Mouse (Mus musculus) testis, postnatal 10 days (tissue): ENCODE measurements around the gene Doxl2.

ENCODE experiments used
- DNase-seq: peaks from one replicate; pipeline ENCODE4 v3.0.0; 2021; ENCODE audit warnings: low spot score

Gene Doxl2

DNA sequence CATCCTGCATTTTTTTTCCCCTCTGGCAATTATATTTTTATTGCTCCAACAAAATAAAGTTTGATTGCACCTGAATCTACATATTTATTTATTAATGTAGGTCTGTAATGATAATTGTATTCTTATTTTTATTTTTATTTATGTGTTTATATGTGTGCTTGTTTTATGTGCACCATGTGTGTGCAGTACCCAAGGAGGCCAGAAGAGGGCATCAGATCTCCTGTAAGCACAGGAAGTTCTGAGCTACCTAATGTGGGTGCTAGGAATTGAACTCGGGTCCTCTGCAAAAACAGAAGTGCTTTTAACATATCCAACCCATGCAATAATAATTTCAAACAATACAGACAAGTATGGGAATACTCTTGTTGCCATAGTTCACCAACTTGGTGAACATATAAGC is 34.9 kb downstream of the Doxl2 start:
- DNase-seq: no peak

GRCm38 (mm10) chr6:49011191-49011590 is 36.4 kb downstream of the Doxl2 start:
- DNase-seq: no peak

- no peak for DNase-seq
Observed at GRCm38 (mm10) chr6:49013023-49013422, 38.3 kb downstream of the Doxl2 start.

GRCm38 (mm10) chr6:49013458-49013857 is 38.7 kb downstream of the Doxl2 start:
- no peak for DNase-seq

GRCm38 (mm10) chr6:49017150-49017549 is 42.4 kb downstream of the Doxl2 start:
- DNase-seq: no peak

GRCm38 (mm10) chr6:49019341-49019740 is 44.6 kb downstream of the Doxl2 start:
- no peak for DNase-seq

DNA sequence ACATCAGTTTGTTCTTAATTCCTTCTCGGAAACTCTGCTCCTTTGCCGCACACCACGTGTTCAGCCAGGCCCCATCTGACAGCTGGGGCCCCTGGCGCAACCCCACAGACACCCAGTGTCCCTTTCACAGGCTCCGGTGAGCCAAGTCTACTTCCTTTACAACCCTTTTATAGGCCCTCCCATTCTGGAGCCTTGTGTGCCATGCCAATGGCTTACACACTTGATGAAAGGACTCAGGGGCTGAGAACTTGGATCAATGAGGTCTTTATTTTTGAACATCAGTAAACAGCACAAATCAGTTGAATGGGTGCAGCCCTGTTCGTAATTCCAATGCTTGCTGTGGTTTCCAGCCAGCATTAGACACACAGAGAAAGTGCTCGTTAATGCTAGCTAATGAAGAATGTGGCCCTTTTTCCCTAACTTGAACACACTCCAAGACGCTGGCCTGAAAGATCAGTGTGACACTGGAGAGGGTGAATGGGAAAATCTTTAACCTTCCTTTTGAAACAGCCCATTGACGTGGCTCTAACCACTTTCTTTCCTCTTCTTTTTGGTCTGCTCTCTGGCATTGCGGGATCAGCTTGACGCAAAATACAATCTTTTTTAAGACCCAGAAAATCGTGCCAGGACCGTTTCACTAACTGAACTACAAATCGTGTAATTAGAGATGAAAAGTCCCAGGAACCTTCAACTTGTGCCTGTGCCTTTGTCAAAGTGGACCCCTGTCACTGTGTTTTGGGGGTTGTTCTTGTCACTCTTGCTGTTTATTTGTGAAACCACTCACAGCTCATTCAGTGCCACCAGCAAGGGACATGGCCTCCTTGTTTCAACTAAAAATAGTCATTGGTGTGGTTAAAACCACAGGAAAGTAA is 46.6 kb downstream of the Doxl2 start:
- DNase-seq: no peak

GRCm38 (mm10) chr6:49022384-49022783 is 47.6 kb downstream of the Doxl2 start:
- no peak for DNase-seq

- DNase-seq: no peak
Observed at GRCm38 (mm10) chr6:49023315-49023714, 48.6 kb downstream of the Doxl2 start.

- no peak for DNase-seq
Observed at GRCm38 (mm10) chr6:49025290-49025689, 50.5 kb downstream of the Doxl2 start.

DNA sequence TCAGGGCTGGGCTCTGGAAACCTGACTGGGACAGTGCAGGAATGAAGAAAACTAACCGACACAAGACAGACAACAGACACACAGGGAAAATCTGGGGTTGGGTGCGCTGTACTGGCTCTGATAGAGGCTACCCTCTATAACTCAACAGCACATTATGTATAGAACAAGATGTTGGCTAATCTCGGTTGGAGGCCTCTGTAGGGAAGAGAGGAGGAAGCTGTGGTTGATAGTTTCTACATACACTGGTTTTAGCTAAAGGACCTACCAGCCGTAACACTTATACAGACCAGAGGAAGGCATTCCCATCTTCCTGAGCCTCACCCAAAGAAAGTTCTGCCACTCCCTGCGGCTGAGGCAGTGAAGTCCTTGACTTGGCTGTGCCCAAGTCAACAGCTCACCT is 51.7 kb downstream of the Doxl2 start:
- DNase-seq: no peak

GRCm38 (mm10) chr6:49028019-49028418 is 53.3 kb downstream of the Doxl2 start:
- DNase-seq: no peak
